Mouse (Mus musculus) small intestine, adult 2 months (tissue): ENCODE results near the gene Tpmt. TPM values are rescaled to one million over a fixed set of nuclear protein-coding genes. Genes with fewer than 3 reads are reported as not detected.

Source experiments
- H3K27ac ChIP-seq: fragments of 200-500 bp; 2 replicates; pipeline ENCODE4 v1.5.1; 2012; ENCODE audit warnings: low read depth, low read length, control low read depth, inconsistent platforms; ENCODE audit not compliant: insufficient read depth
- H3K27me3 ChIP-seq: fragments of 200-500 bp; 2 replicates; pipeline ENCODE4 v1.6.1; 2012; ENCODE audit warnings: mild to moderate bottlenecking, moderate library complexity, low read length, inconsistent platforms; ENCODE audit not compliant: control insufficient read depth, insufficient read depth
- H3K36me3 ChIP-seq: fragments of 200-500 bp; 2 replicates; pipeline ENCODE4 v1.6.1; 2012; ENCODE audit warnings: mild to moderate bottlenecking, low read length, control low read depth, inconsistent platforms; ENCODE audit not compliant: control insufficient read depth, insufficient read depth
- H3K4me1 ChIP-seq: fragments of 200-500 bp; 2 replicates; pipeline ENCODE4 v1.6.1; 2012; ENCODE audit warnings: low read length, inconsistent platforms, mixed read lengths; ENCODE audit not compliant: control insufficient read depth, insufficient read depth, insufficient read length
- H3K4me3 ChIP-seq: fragments of 200-500 bp; 2 replicates; pipeline ENCODE4 v1.5.1; 2012; ENCODE audit warnings: low read depth, mild to moderate bottlenecking, control low read depth, inconsistent platforms, low read length, moderate library complexity
- CTCF ChIP-seq: fragments of 200-500 bp; IDR thresholded peaks from 2 replicates; pipeline ENCODE4 v1.5.1; 2012; ENCODE audit warnings: low read depth, mild to moderate bottlenecking, control low read depth, inconsistent platforms, low read length, moderate library complexity, mixed read lengths; ENCODE audit not compliant: insufficient replicate concordance, insufficient read length; ENCODE audit errors: extremely low read depth
- POLR2A ChIP-seq: fragments of 200-500 bp; IDR thresholded peaks from 2 replicates; pipeline ENCODE4 v1.6.1; 2012; ENCODE audit warnings: low read depth, mild to moderate bottlenecking, control low read depth, inconsistent platforms, low read length, moderate library complexity
- WGBS: fragments of 180-500 bp; shearing (Covaris S2); methylation state at CpG from one replicate; pipeline ENCODE4 v1.1.7; 2018; 5-methylcytosine and 5-hydroxymethylcytosine counted together
- polyA plus RNA-seq: library from polyadenylated mRNA; depleted of rRNA; stranded (reverse); fragments of >200 nt; gene quantifications from 2 replicates; pipeline ENCODE4 v1.2.3, GENCODE M21; 2012; rRNA removed

The Tpmt gene
- polyA plus RNA-seq: 1.5 and 2.8 TPM in 2 replicates

- peak within 1 kb of the TSS; percentile 3; the same call in 1 of the 2 replicates for H3K27ac ChIP-seq
- TF ChIP-seq POLR2A (no peak), CTCF (no peak)
- no peaks in the 10 kb centered on the region for H3K27me3 ChIP-seq
- H3K4me3 ChIP-seq: peak within 1 kb of the TSS; percentile 77
- 0 out of 2 replicates have a peak, but pooled peaks cover 5% of the 10 kb centered on the region for H3K36me3 ChIP-seq
- peaks cover 11% of the 10 kb centered on the region for H3K4me1 ChIP-seq
- 7% methylated on average over 10 of the region's 10 CpGs for WGBS
Measured at GRCm38 (mm10) chr13:47044617-47044947, at the start of gene Tpmt. Gene Tpmt (minus strand): TSS chr13:47044737.

- no peaks in the 10 kb centered on the region for H3K27me3 ChIP-seq
- 88% methylated on average over 2 of the region's 2 CpGs for WGBS
- no peak overlapping the region for H3K4me3 ChIP-seq
- H3K4me1 ChIP-seq: no peaks in the 10 kb centered on the region
- TF ChIP-seq CTCF (no peak), POLR2A (no peak)
- H3K36me3 ChIP-seq: peaks cover 28% of the 10 kb centered on the region
- no peak overlapping the region for H3K27ac ChIP-seq
Measured at GRCm38 (mm10) chr13:47093791-47094190, 49.3 kb upstream of the Tpmt start.

- Histone ChIP-seq H3K27me3 (no peaks in the 10 kb centered on the region), H3K36me3 (peaks cover 22% of the 10 kb centered on the region), H3K27ac (no peak overlapping the region), H3K4me3 (no peak overlapping the region), H3K4me1 (no peaks in the 10 kb centered on the region)
- 58% methylated on average over 2 of the region's 2 CpGs for WGBS
- no peak for TF ChIP-seq POLR2A
- no peak for TF ChIP-seq CTCF
Measured at GRCm38 (mm10) chr13:47089271-47089670, 44.7 kb upstream of the Tpmt start.

GRCm38 (mm10) chr13:47088433-47088832 is 43.9 kb upstream of the Tpmt start:
- H3K27ac ChIP-seq: no peak overlapping the region
- no peak overlapping the region for H3K4me3 ChIP-seq
- WGBS: 96% methylated on average over 1 of the region's 1 CpGs
- H3K27me3 ChIP-seq: no peaks in the 10 kb centered on the region
- H3K4me1 ChIP-seq: no peaks in the 10 kb centered on the region
- H3K36me3 ChIP-seq: peaks cover 24% of the 10 kb centered on the region
- TF ChIP-seq CTCF (no peak), POLR2A (no peak)

GRCm38 (mm10) chr13:47080905-47081505 is 36.5 kb upstream of the Tpmt start:
- no peak overlapping the region for H3K27ac ChIP-seq
- no peaks in the 10 kb centered on the region for H3K4me1 ChIP-seq
- TF ChIP-seq CTCF (no peak), POLR2A (no peak)
- H3K27me3 ChIP-seq: no peaks in the 10 kb centered on the region
- peaks cover 23% of the 10 kb centered on the region for H3K36me3 ChIP-seq
- 94% methylated on average over 4 of the region's 4 CpGs for WGBS
- H3K4me3 ChIP-seq: no peak overlapping the region

- Histone ChIP-seq H3K27ac (no peak overlapping the region), H3K27me3 (no peaks in the 10 kb centered on the region), H3K36me3 (peaks cover 21% of the 10 kb centered on the region), H3K4me3 (no peak overlapping the region), H3K4me1 (no peaks in the 10 kb centered on the region)
- 87% methylated on average over 5 of the region's 5 CpGs for WGBS
- no peak for TF ChIP-seq CTCF
- no peak for TF ChIP-seq POLR2A
Measured at GRCm38 (mm10) chr13:47078799-47079198, 34.3 kb upstream of the Tpmt start.

GRCm38 (mm10) chr13:47077367-47077766 is 32.8 kb upstream of the Tpmt start:
- no peaks in the 10 kb centered on the region for H3K4me1 ChIP-seq
- H3K36me3 ChIP-seq: peaks cover 28% of the 10 kb centered on the region
- TF ChIP-seq POLR2A (no peak), CTCF (no peak)
- H3K4me3 ChIP-seq: no peak overlapping the region
- no peak overlapping the region for H3K27ac ChIP-seq
- H3K27me3 ChIP-seq: no peaks in the 10 kb centered on the region

- Histone ChIP-seq H3K4me3 (no peak overlapping the region), H3K36me3 (peaks cover 36% of the 10 kb centered on the region), H3K27ac (no peak overlapping the region), H3K4me1 (no peaks in the 10 kb centered on the region), H3K27me3 (no peaks in the 10 kb centered on the region)
- TF ChIP-seq POLR2A: no peak
- no peak for TF ChIP-seq CTCF
- WGBS: 86% methylated on average over 5 of the region's 5 CpGs
Measured at GRCm38 (mm10) chr13:47076156-47076555, 31.6 kb upstream of the Tpmt start.
